Mouse (Mus musculus): ENCODE data around the gene Siglecg.
"Not testable (repeated sequence)": the region's sequence is repeated elsewhere in the genome, so short reads cannot be mapped to it uniquely, and the experiment has no call there.

Gene Siglecg

DNA sequence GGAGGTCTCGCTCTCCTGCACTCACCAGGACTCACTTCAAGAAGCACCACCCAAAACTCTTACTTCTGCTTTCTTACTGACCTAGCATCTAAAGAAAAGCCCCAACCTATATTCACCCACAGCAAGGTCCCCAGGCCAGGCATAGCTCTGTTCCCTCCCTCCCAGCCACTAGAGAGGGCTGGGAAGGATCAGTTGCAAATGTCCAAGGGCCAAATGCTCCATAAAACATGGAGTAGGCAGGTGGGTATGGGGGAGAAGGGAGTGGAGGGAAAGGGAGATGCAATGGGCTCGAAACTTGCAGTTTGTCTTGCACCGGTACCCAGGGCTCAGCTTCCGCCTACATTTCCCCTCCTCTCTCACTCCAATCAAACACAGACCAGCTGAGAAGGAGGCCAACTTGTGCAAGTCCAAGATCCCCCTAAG is at the start of gene Siglecg:
Siglecg (plus strand) TSS at position 74 of the 423 bp plus-strand sequence.
- DNase-seq (ENCODE audit: low spot score) = no peak

- DNase-seq (ENCODE audit: low spot score) = no peak
These were observed 49.4 kb upstream of the Siglecg start for GRCm38 (mm10) chr7:43358556-43358955.

DNA sequence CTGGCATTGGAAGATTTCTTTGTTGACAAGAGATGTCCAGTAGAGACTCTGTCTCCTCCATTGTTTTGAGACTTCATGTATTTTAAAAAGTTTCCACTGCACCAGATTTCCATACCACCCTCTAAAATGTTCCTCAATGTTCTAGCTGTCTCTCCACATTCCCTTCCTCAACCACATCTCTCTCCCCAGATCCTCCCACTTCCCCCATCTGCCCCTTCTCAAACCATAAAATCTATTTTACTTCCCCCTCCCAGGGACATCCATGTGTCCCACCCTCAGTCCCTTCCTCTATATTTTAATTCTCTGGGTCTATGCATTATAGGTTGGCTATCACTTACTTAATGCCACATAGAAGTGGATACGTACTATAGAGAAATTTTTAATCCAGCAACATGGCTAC is 46.6 kb upstream of the Siglecg start:
- no peak for DNase-seq (ENCODE audit: low spot score)

DNA sequence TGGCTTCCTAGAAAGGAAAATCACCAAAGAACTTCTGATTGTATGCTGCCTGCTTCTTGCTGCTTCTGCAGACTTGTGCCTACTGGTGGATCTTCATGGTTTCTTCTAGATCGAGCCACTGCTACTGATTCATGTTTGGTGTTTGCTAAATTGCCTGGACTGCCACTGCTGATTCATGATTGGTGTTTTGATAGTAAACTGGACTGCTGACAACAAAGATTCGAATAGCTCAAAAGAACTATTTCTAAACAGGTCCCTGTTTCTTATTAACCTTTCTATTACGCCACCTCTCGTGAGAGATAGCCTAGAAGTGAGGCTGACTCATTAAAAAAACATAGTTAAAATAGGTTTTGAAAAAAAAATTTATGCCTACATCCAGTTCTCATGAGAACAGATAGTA is 46.0 kb upstream of the Siglecg start:
- DNase-seq (ENCODE audit: low spot score) = no peak

DNA sequence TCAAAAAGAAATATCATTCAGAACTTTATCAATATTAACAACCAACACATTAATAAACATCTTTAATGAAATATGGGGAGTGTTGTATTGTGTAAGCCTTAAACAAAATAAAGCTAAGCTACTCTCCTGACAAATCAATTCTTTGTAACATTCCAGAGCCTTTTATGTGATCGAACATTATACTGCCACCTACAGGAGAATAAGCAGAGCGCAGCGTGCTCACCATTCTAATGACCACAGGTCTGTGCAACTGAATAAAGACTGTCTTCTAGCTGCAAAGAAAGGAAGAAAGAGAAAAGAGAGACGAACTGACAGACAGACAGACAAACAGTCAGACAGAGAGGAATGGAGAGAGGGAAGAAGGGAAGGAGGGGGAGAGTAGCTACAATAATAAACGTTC is 29.8 kb upstream of the Siglecg start:
- DNase-seq (ENCODE audit: low spot score) = peak; percentile 46

- DNase-seq (ENCODE audit: low spot score) = no peak
These were observed 15.5 kb upstream of the Siglecg start for GRCm38 (mm10) chr7:43392349-43393121.

DNA sequence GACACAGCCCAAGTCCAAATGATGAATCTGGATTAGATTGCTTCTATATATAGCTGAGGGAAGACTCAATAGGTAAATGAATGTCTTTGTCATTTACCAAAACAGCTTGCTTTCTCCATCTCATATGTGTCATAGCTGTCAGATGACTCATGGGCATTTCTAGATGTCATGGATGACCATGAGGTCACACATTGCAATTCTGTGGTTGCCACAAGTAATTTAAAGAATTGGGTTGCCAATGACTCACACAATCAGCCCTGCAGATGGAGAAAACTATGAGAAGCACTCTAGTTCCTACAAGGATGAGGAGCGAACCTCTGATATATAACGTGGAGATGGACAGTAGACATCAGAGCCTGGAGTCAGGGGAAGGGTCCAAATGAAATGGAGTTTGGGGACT is 8.5 kb upstream of the Siglecg start:
- no peak for DNase-seq (ENCODE audit: low spot score)

DNA sequence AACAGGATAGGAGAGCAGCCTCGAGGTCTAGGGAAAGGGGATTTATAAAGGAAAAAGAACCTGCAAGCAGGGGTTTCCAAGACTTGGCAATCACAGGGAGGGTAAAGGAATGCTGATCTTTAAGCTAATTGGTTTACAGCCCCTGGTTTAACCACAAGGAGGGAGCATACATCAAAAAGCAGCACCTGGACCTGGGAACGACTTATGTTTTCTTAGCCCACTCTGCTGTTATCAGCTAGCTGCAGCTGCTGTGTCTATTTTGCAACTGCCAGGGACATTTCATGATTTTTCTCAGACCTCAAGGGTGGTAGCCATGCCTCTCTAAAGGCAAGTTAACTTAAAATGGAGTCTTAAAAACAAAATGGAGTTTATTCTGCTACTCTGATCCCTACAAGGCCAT is 5.3 kb upstream of the Siglecg start:
- no peak for DNase-seq (ENCODE audit: low spot score)

GRCm38 (mm10) chr7:43407573-43407972 is 431 bp upstream of the Siglecg start:
- no peak for DNase-seq (ENCODE audit: low spot score)

DNA sequence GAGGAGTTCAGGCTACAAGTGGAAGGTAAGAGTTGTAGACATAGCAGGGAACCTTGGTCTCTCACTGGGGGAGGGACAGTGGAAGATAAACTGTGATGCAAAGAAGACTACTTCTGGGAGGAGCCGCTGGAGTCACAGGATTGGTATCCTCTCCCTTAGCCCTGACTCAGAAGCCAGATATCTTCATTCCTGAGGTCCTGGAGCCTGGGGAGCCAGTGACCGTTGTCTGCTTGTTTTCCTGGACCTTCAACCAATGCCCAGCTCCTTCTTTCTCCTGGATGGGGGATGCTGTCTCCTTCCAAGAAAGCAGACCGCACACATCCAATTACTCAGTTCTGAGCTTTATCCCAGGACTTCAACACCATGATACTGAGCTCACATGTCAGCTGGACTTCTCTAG is 1.1 kb downstream of the Siglecg start:
- DNase-seq (ENCODE audit: low spot score) = no peak

DNA sequence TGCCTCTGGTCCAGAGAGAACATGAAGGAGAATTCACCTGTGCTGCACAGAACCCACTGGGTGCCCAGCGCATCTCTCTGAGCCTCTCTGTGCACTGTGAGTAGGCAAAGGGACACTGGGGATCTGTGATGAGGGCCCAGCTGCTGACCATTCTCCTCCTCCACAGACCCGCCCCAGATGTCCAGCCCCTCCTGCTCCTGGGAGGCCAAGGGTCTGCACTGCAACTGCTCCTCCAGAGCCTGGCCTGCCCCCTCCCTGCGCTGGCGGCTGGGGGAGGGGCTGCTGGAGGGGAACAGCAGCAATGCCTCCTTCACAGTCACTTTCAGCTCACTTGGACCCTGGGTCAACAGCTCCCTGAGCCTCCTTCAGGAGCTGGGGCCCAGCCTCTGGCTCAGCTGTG is 3.7 kb downstream of the Siglecg start:
- not testable (repeated sequence) for DNase-seq (ENCODE audit: low spot score)

DNA sequence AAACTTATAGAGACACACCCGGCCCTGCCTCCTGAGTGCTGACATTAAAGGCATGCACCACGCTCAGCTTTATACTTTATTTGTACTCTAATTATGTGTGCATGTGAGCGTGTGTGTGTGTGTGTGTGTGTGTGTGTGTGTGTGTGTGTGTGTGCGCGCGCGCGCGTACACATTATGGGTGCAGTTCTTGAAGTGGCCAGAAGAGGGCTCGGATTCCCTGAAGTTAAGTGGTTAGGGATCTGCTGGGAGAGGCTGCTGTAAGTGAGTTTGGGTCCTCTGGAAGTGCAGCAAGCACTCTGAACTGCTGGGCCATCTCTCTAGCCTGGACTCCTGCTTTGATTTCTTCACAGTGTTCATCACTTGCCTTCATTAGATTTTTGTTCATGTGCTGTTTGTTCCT is 9.3 kb downstream of the Siglecg start:
- no peak for DNase-seq (ENCODE audit: low spot score)

- DNase-seq (ENCODE audit: low spot score) = peak; percentile 67
These were observed 15.1 kb downstream of the Siglecg start for GRCm38 (mm10) chr7:43422995-43423617.

- DNase-seq (ENCODE audit: low spot score) = no peak
These were observed 16.1 kb downstream of the Siglecg start for GRCm38 (mm10) chr7:43423991-43424625.

GRCm38 (mm10) chr7:43427406-43427805 is 19.4 kb downstream of the Siglecg start, which contains the start of gene Lim2:
Gene Lim2 (plus strand): TSS chr7:43427670.
- no peak for DNase-seq (ENCODE audit: low spot score)

DNA sequence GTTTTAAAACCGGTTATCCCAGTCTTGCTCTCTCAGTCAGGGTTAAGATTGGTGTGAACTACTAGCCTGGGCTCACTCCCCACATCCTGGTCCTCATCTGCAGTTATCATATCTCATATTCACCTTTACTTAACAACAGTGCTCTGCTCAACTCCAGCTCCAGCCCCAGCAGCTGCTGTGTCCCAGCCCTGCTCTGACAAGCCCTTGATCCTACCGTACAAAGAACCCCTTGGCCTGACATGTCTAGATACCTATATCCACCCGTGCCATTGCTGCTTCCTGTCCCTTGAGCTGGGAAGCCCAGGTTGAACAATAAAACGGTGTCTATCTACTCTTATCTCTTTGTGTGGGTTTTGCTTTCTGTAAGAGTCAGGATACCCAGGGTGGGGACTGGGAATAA is 21.5 kb downstream of the Siglecg start:
- no peak for DNase-seq (ENCODE audit: low spot score)

DNA sequence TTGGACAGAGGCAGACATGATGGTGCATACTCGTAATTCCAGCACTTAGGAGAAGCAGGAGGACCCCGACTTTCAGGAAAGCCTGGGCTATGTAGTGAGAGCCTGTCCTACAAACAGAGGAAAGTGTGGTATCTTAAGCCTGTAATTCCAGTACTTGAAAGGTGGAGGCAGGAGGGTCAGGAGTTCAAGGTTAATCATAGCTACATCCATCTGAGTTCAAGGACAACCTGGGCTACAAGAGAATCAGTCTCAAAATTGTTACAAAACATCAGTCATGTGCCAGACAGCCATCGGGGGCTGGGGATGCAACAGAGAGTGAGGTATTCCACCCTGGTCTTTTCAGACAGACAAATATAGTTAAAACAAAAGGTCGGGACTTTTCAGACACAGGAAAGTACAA is 24.9 kb downstream of the Siglecg start:
- no peak for DNase-seq (ENCODE audit: low spot score)

GRCm38 (mm10) chr7:43434676-43435075 is 26.7 kb downstream of the Siglecg start:
- DNase-seq (ENCODE audit: low spot score) = no peak

GRCm38 (mm10) chr7:43436341-43437255 is 28.6 kb downstream of the Siglecg start, which contains the start of gene Nkg7:
Gene Nkg7 (plus strand): TSS chr7:43437073.
- DNase-seq (ENCODE audit: low spot score) = no peak

DNA sequence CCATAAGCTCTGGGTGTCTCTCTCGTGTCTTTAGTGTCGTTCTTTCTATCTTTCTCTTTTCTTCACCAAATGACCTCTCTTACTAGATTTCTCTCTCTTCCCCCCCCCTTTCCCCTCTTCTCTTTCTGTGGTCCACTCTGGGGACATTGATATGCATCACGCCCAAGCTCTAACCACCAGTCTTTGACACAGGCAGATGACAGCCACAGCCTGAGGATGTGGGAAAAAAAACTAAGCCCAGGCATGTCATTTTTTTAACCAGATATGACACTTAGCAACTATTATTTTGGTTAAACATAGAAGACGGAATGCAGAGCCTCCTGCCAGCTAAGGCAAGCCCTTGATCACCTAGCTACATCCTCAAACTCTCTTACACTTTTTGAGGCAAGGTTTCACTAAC is 30.6 kb downstream of the Siglecg start:
- DNase-seq (ENCODE audit: low spot score) = no peak

DNA sequence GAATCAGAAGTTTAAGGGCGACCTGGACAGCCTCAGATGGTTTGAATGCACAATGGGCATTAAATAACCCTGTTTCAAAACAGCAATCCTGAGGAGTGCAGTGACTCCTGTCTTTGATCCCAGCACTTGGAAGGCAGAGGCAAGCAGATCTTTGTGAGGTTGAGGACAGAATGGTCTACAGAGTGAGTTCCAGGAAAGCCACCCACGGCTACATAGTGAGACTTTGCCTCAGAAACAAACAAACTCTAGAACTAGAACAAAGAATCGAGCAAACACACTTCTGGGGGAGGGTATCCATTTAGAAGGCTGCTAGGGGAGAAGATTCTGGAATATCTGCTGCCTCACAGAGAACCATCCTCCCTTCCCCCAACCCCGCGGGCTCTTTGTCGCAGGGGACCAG is 32.5 kb downstream of the Siglecg start, which contains the start of gene Cldnd2:
Cldnd2 (plus strand) TSS at position 301 of the 400 bp plus-strand sequence.
- DNase-seq (ENCODE audit: low spot score) = no peak

DNA sequence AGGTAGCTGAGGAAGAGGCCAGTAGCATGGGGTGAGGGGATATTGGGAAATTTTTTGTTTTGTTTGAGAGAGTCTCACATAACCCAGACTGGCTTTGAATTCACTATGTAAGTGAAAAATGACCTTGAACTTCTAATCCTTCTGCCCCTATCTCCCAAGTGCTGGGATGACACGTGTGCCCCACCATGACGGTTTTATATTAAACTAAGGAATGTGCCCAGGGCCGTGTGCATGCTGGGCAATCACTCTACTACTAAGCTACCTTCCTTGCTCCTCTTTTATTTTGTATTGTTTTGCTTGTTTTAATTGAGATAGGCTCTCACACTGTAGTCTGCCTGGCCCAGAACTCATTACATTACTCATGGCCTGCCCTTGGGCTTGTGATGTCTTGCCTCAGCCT is 33.1 kb downstream of the Siglecg start:
- DNase-seq (ENCODE audit: low spot score) = no peak

Data from MN1 (cell line).